Mouse (Mus musculus) adrenal gland, adult (tissue): ENCODE results near the gene Slc8a1.

Experiments
- DNase-seq, 2 experiments: peaks; one replicate each; pipeline ENCODE4 v3.0.0; 2022 to 2023; ENCODE audit warnings: low spot score in 1 of 2; ENCODE audit not compliant: inconsistent age in 2 of 2

Slc8a1 gene

DNA sequence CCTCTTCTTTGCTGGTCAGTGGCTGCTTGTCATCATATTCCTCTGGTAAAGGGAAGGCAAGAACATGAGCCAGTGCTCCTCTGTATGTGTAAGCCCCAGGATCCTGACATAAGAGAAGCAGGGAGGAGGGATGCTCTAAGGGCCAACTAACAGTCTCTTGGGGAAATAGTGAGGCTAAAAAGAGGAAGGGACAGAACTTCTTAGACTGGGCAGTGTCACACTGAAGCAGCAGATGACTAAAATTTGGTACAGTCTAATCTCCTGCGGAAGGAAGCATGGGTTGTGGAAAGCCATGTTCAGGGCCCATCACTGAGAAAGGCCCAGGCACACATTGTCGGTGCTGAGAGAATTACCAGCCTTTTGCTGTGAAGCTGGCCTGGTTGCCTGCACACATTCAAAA lies 305.4 kb downstream of the Slc8a1 start:
- DNase-seq, result no peak

DNA sequence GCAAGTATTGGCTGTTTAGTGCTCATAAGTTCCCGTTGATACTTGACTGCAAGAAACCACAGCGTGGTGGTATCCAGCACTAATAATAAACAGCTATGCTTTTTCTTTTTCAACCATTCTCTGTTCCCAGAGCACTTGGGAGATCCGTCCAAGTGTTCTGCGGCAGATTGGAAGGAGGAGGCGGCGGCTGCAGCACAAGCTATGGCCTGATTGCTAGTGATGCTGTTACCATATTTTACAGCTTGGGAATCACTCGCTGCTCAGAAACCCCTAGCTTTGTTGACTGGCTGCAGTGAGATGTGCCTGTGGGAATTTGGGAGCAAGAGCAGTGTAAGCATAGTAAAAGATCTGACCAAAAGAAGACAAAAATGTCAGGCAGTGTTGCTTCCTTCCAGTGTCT lies 310.9 kb downstream of the Slc8a1 start:
- DNase-seq, result no peak

DNA sequence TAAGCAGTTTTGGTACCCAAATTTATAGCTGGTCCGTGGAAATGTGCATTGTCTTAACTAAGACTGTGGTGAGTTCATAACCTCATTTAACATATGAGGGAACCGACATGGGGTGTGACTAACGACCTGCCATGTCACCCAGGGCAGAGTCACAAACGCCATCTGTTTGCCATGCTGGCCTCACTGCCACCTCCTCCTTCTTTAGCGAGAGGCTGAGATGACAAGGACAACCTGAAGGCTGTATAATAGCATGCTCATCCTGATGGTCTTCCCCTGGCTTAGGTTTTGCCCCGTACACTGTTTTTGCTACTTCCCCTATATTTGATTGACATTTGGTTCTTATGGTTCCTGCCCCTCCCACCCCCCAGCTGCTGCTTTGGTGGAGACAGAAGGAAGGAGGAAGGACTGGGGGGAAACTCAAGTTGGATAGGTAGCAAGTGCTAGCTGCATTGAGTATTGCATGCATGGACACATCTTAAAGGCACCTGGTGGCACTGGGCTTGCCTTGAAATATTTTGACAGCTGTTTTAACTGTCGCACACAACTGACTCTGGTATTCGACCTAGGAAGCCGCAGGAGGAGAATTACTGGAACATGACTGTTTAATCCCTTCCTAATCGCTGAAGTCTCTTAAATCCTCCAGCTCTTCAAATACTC lies 313.8 kb downstream of the Slc8a1 start:
- DNase-seq, result no peak

DNA sequence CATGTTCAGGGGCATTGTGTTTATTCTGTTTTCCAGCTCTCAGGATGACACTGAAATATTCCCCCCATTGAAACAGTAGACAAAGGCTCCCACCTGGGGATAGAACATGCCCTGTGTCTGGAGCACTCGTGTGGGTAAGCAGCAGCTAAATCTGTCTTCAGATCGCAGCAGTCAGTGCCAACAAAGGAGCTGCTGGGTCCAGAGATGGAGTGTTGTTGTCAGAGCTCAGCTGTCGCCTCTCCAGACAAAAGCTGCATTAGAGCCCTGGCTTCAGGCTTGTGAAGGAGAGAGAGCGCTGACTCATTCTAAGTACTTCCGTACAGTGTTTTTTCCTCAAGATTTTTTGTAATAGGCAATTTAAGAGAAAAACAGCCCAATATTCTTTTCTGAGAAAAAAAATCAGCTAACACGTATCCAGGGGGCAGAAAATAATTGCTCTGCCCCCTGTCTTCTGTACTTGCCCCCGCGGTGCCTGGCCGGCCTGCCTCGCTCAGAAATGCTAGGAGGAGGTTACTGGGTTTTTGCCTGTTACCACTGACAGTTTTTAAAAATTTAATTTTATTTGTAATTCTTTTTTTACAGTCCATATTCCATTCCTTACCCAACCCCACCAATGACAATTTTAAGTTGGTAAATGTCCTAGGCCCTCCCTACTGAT lies 318.2 kb downstream of the Slc8a1 start:
- DNase-seq, result no peak

DNA sequence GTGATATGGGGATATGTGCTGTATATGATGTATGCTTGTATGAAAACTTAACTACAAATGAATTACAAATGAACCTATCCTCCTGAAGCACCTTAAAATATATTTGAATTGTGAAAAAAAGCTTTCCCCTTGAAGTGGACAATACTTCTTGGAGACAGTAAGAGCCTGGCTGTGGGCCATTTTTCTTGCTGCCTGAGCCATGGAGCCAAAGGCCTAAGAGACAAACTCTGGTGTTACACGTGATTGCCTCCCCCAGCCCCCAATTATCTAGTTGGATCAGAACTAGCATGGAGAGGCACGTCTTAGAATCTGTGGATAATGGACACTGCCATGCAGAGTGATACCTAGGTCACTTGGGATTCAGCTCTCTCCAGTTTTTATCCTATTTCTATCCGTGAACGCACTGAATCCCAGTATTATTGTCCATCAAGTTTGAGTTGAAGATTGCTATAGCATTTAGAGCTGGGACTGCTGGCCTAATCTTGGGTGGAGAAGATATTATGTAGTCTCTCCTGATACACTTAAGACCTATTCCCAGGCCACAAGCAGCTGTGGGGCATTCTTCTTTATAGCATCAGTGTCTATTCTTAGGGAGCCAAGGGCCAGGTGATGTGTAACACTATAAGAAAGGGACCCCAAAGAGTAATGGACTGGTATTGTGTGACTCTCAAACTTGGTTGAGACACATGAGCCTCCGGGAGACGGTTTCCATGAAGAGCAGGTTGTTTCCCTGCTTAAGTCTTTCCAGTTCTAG lies 321.6 kb downstream of the Slc8a1 start:
- DNase-seq, result no peak

DNA sequence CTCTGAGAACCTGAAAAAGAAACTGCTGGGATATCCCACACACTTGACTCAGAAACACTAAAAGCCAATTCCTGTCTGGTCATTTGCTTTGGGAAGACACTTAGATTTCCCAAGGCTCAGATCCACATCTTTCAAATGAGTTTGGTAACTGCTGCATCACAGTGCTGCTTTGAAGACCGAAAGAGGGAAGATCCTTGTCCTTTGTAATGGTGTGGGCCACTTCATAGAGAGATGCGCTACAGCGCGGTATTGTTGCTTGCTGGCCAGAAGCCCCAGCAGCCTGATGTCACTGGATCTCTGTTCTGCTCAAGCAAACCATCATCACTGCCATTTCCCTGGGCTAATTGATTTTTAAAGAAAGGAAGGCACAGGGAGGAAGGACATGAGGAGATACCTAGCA lies 325.4 kb downstream of the Slc8a1 start:
- no peak for DNase-seq

DNA sequence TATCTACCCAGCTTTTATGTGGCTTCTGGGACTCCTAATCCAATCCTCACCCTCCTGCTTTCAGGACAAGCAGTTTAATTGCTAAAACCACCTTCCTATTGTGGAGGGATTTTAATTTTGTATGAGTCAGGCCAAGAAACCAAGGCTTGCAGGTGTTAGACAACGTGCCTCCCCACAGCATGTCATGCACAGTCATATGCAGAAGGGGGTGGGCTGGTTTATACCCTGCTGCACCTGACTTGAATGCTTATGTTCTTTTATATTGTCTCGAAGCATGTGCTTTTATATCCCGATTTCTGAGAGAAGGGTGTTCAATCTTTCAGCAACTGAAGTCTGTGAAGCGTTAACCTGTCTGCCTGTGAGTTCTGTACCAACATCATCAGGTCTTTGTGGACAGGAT lies 334.0 kb downstream of the Slc8a1 start:
- DNase-seq, result no peak

DNA sequence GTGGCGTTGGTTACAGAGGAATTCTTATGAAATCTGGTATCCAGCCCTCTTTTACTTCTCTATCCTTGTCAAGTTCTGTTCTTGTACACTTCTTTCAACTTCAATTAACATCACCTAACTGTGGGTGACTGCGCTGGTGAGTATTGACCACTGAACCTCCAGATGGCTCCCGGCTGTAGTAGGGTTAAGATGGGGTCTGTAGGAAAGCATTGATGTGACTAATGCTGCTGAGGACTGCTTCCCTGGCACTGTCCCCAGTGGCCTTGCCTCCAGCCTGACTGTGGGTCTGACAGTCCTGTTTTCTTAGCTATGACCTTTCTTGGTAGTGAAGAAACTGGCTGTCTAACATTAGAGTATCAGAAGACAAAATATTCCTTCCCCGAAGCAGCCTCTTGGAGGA lies 335.1 kb downstream of the Slc8a1 start:
- DNase-seq, result peak; percentile 83 to 91

DNA sequence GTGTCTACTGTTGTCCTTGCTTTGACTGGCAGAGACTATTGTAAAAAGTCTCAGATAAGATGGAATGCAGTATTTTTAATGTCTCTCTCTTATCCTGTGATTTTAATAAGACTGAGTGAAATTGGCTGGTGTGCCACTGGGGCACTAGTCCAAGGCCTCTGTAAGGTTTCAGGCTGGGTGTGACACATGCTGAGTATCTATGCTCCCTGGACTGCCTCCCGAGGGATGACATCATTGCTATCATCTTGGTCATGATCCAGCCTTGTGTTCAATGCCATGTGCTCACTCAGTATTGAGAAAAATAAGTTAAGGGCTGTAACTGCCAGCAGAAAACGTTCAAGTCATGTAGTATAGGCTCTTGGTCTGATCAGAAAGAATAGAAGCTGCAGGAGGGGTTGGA lies 335.5 kb downstream of the Slc8a1 start:
- DNase-seq, result peak; percentile 88 to 95

DNA sequence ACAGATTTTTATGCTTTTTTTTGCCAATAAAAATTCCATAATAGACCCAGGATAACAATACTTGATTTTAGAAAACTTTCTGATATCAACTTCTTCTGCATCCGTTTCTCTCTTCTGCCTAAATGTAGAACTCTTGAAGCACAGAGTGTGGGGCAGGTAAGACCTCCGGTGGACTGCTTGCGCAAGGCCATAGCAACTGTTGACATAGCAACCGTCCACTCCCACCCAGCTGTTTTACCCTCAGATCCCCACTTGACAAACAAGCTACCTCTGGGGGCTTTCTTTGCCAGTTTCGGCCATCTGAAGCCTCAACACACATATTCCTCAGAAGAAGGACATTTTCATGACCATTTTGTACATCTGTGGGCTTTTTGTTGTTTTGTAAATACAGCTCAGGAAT lies 337.8 kb downstream of the Slc8a1 start:
- DNase-seq, result no peak

DNA sequence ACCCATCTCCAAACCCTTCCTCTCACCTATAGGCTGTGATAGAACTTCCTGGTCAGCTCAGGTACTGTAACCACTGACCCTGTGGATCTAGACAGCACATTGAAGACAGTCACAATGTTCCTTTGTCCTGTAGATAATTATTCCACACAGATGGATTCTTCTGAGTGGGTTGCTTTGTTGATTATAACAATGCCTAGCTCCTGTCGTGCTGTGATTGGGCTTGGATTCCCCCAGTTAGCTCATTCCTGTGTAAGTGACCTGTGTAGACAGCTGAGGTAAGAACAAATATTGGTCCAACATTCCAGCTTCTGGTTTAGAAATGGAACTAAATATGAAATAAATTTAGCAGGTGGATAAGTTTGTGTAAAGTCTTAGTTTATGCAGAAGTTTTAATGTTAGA lies 340.7 kb downstream of the Slc8a1 start:
- no peak for DNase-seq

DNA sequence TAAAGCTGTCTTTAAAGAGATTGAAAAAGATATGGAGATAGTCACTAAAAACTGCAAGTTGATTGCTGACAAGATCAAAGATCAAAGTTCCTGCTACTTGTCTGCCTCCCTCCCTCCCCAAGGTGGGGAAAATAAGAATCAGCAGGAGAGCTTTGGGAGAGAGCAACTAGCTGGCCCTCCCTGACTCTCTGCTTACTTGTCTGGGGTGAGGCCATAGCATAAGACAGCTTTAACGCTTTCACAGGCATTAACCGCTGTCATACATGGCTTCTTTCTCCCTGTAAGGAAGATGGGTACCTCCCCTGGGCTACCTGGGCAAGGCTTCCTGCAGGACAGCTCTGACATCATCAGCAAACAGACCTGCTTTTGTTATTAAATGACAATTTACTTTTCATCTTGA lies 344.1 kb downstream of the Slc8a1 start:
- no peak for DNase-seq

DNA sequence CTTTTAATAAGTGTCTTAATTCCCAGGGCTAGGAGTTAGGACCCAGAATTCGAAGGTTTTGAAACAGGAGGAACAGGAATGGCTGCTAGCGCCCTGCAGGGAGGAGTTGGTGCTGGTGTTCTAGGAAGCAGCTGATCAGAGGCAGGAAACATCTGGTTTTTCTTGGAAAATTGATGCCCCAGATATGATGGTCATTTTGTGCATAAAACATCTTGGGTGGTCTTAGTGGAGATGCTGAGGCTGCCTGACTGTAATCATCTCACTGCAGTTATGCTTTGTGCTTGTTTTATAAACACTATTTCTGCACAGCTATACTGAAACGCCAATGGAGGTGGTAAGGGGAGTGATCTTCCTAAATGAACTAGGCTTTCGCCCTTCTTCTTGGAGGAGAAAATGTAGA lies 345.1 kb downstream of the Slc8a1 start:
- DNase-seq, result no peak

DNA sequence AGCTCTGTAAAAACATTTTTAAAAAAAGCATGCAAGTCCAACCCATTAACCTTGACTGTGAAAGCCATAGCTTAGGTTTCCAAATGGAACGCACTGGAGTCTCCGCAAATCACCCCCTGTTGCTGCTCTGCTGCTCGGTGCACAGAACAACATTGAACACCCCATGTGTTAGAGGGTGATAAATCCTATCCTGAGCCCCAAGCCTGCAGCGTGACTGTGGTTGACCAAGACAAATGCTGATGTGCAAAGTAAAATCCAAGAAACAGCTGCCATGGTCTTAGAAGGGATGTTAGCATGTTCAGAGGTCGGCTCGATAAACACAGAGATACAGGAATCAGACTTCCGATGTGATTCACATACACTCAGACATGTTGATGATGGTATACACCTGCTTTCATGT lies 346.7 kb downstream of the Slc8a1 start:
- no peak for DNase-seq

DNA sequence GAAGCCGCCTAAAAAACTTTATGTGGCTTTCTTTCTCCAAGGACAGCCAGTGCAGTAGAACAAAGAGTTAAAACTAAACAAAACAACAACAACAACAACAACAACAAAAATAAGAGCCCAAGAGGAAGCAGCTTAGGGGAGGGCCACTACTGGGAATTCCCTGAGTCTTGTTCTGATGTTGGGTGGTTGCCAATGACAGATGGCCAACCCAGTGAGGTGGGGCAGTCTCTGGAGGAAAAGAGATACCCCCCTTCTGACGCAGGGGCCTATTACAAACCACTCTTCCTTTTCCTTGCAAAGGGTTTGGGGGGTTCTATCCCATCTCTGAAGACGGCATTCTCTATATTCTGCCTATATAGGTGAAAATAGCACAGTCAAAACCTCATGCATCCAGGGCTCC lies 347.4 kb downstream of the Slc8a1 start:
- no peak for DNase-seq

DNA sequence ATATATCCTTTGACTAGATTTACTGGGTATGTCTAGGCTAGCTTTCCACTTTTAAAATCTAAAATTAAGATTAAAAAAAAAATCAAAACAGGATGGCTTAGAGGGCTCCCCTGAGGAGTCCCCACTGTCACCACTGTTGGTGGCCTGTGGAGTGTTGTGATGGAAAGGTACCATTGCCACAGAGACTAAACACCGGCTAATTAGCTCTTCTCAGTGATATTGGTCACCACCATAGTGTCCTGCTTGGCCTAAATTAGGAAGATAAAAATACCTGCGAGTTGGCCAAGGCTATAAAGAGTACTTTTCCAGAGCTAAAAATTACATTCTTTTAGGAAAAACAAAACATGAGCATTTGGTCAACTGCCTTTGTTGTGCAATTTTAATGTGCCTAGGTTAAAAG lies 352.1 kb downstream of the Slc8a1 start:
- DNase-seq, result no peak

DNA sequence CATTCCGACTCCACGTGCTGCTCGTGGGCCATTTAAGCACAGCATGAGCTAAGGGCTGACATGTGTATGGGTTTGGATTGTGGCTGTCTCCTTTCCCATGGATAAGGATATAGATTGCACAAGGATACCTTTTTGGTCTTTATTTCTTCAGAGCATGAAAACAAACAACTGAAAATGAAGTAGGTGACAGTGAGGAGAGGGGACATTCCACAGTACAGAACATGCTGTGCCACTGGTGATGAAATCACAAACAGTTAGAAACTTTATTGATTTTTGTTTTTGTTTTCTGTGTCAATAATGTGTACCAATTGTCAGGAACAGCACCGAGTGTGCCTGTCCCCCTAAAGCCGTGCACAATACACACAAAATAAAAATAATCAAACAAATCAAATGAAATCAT lies 352.7 kb downstream of the Slc8a1 start:
- DNase-seq, result no peak

DNA sequence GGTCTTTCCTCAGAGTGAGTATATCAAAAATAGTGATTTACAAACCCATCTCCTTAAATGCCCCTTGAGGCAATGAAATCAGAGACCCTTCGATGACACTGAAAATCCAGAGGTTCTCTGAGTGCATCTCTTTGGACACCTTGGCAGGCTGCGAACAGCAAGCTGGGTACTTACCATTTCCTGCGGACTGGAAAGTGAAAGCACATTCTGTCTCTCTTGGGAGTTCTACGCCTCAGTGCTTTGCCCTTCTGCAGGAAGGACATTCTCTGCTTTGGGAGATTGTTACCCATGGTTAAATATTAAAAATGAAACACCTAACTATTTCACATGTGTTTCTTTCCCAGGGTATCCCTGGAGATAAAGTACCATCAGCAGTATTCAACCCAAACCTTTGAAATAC lies 354.7 kb downstream of the Slc8a1 start:
- no peak for DNase-seq

DNA sequence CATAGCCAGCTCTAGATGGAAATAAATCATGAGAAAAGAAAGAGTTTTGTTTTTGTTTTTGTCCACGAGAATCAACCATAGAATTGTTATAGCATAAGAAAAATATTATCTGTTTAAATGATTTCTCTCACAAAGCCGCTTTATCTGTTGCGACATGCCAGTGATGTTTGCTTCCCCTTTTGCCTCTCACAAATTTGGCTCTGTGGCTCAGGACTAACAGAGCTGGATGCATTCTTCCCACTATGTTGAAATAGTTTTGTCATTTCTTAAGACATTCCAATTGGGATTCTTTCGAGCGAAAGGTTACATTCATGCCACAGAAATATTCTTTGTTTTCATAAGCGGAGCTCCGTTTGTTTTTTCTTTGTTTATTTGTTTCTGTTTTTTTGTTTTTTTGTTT lies 359.7 kb downstream of the Slc8a1 start:
- DNase-seq, result no peak

DNA sequence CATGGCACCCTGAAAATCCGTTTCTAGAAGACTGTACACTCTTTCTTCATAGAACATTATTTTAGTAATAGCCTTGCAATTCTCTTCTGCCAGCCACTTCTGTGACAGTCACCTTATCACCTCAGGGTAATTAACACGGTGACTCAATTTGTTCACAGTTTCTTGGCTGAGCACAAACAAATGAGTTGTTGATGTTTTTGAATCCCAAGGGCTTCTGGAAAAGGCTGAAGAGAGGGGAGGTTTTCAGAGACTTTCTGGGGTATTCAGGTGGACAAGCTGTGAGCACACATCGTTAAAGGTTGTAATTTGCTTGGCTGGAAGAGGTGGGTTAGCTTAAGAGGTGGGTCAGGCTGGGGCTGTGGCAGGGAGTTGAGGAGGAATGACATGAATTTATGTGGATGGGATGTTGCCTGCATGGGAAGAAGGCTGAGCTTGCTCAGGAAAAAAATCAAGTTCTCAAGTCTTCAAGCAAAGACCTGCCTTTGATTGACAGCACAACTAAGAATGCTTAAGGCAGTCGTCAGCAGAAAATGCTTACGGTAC lies 360.3 kb downstream of the Slc8a1 start:
- no peak for DNase-seq

DNA sequence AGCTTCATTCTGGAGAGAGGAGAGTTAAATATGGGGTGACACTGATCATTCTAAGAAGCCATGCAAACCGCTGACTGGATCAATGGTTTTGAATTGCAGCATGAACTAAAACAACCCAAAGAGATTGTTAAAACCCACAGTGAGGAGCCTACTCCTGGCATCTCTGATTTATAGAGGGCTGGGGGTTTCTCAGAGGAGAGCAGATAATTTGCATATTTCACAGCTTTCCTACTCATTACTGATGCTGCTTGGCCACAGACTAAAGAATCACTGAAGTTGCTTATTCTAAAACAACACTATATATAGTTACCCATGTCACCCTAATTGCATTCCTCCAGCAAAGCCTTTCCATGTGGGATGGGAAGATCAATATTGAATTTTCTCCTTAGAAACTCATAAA lies 361.0 kb downstream of the Slc8a1 start:
- no peak for DNase-seq

DNA sequence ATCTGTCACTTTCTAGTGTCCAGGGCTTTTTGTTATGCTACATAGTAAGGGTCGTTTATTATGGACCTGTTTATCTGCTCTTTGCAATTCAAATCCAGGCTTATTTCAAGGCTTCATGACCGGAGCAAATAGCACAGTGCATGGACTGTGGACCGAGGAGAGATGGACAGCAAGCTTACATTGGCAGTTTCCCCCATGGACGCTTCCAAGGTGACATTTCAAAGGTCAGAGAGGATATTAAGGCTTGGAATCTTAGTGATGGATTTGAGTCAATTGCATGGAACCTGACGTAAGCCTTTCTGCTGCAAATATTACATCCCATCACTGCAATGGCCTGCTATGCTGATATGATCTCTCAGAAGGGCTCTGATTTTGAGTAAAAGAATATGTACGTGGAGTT lies 362.3 kb downstream of the Slc8a1 start:
- DNase-seq, result no peak
